Mouse (Mus musculus): ENCODE results near the gene Il34. TPM values are rescaled to one million over a fixed set of nuclear protein-coding genes. Genes with fewer than 3 reads are reported as not detected.

Gene Il34
- polyA plus RNA-seq, 1 experiment from 2014 or later = 5.8 TPM

GRCm38 (mm10) chr8:110724493-110724892 is 81.2 kb downstream of the Il34 start:
- Histone ChIP-seq H3K36me3 (peaks cover 26% of the 10 kb centered on the region), H3K27ac (replicated peaks) (peak overlapping the region; percentile 94), H3K4me2 (peak overlapping the region; percentile 81), H3K4me1 (peaks cover 65% of the 10 kb centered on the region), H3K4me3 (replicated peaks) (0 out of 2 replicates have a peak overlapping the region, but pooled peaks have one; percentile 6), H3K9ac (replicated peaks) (peak overlapping the region; percentile 20; the same call in 1 of the 2 replicates), H3K9me3 (replicated peaks) (no peaks in the 10 kb centered on the region), H3K27me3 (replicated peaks) (no peaks in the 10 kb centered on the region)
- ATAC-seq (ENCODE audit: low FRiP score) = no peak
- 77% methylated on average over 3 of the region's 3 CpGs for WGBS

- Histone ChIP-seq H3K4me3 (replicated peaks) (peak overlapping the region; percentile 80), H3K27ac (replicated peaks) (peak overlapping the region; percentile 94), H3K36me3 (peaks cover 6% of the 10 kb centered on the region), H3K4me1 (peaks cover 83% of the 10 kb centered on the region), H3K9ac (replicated peaks) (peak overlapping the region; percentile 100), H3K9me3 (replicated peaks) (no peaks in the 10 kb centered on the region), H3K27me3 (replicated peaks) (no peaks in the 10 kb centered on the region), H3K4me2 (peak overlapping the region; percentile 81)
- 31% methylated on average over 11 of the region's 11 CpGs for WGBS
- 0 out of 2 replicates have a peak, but pooled peaks have one; percentile 0 for ATAC-seq (ENCODE audit: low FRiP score)
Observed at GRCm38 (mm10) chr8:110722414-110723011, 83.2 kb downstream of the Il34 start.

- Histone ChIP-seq H3K27me3 (replicated peaks) (no peaks in the 10 kb centered on the region), H3K9ac (replicated peaks) (peak overlapping the region; percentile 100), H3K4me1 (peaks cover 83% of the 10 kb centered on the region), H3K4me3 (replicated peaks) (peak overlapping the region; percentile 80), H3K27ac (replicated peaks) (peak overlapping the region; percentile 94), H3K9me3 (replicated peaks) (no peaks in the 10 kb centered on the region), H3K36me3 (no peaks in the 10 kb centered on the region; the same call in 1 of the 2 replicates), H3K4me2 (peak overlapping the region; percentile 81)
- WGBS = 2% methylated on average over 43 of the region's 59 CpGs
- peak; percentile 54 for ATAC-seq (ENCODE audit: low FRiP score)
Observed at GRCm38 (mm10) chr8:110721606-110722413, 83.9 kb downstream of the Il34 start.

- Histone ChIP-seq H3K27me3 (replicated peaks) (no peaks in the 10 kb centered on the region), H3K4me3 (replicated peaks) (peak within 1 kb of the TSS; percentile 80), H3K9ac (replicated peaks) (peak within 1 kb of the TSS; percentile 100), H3K27ac (replicated peaks) (peak within 1 kb of the TSS; percentile 94), H3K36me3 (no peaks in the 10 kb centered on the region; the same call in 1 of the 2 replicates), H3K9me3 (replicated peaks) (no peaks in the 10 kb centered on the region), H3K4me1 (peaks cover 84% of the 10 kb centered on the region), H3K4me2 (peak within 1 kb of the TSS; percentile 81)
- ATAC-seq (ENCODE audit: low FRiP score) = peak; percentile 81
- WGBS = 5% methylated on average over 52 of the region's 75 CpGs
Observed at GRCm38 (mm10) chr8:110720685-110721598, 84.8 kb downstream of the Il34 start, which contains the start of gene Mtss1l. TSS of gene Mtss1l (plus strand) at chr8:110721476.

GRCm38 (mm10) chr8:110719898-110720653 is 85.6 kb downstream of the Il34 start:
- Histone ChIP-seq H3K9ac (replicated peaks) (peak overlapping the region; percentile 100), H3K9me3 (replicated peaks) (no peaks in the 10 kb centered on the region), H3K36me3 (no peaks in the 10 kb centered on the region; the same call in 1 of the 2 replicates), H3K4me3 (replicated peaks) (peak overlapping the region; percentile 80), H3K27me3 (replicated peaks) (no peaks in the 10 kb centered on the region), H3K27ac (replicated peaks) (peak overlapping the region; percentile 94), H3K4me1 (peaks cover 84% of the 10 kb centered on the region), H3K4me2 (peak overlapping the region; percentile 81)
- 52% methylated on average over 6 of the region's 6 CpGs for WGBS
- no peak for ATAC-seq (ENCODE audit: low FRiP score)

- 49% methylated on average over 12 of the region's 12 CpGs for whole genome bisulfite sequencing
- Histone ChIP-seq H3K4me1 (peaks cover 82% of the 10 kb centered on the region), H3K4me3 (replicated peaks) (no peak overlapping the region), H3K9ac (replicated peaks) (no peak overlapping the region), H3K9me3 (replicated peaks) (no peaks in the 10 kb centered on the region), H3K4me2 (peak overlapping the region; percentile 81; the same call in 1 of the 2 replicates), H3K36me3 (no peaks in the 10 kb centered on the region), H3K27me3 (replicated peaks) (no peaks in the 10 kb centered on the region), H3K27ac (replicated peaks) (peak overlapping the region; percentile 94)
- ATAC-seq (ENCODE audit: low FRiP score) = no peak
Observed at GRCm38 (mm10) chr8:110718969-110719670, 86.6 kb downstream of the Il34 start.

- no peak for ATAC-seq (ENCODE audit: low FRiP score)
- Histone ChIP-seq H3K4me3 (replicated peaks) (no peak overlapping the region), H3K36me3 (peaks cover 7% of the 10 kb centered on the region; the same call in 1 of the 2 replicates), H3K4me2 (no peak overlapping the region), H3K9ac (replicated peaks) (no peak overlapping the region), H3K9me3 (replicated peaks) (no peaks in the 10 kb centered on the region), H3K4me1 (peaks cover 75% of the 10 kb centered on the region), H3K27me3 (replicated peaks) (no peaks in the 10 kb centered on the region), H3K27ac (replicated peaks) (peak overlapping the region; percentile 94)
- 83% methylated on average over 8 of the region's 8 CpGs for WGBS
Observed at GRCm38 (mm10) chr8:110718209-110718968, 87.3 kb downstream of the Il34 start.

- H3K27me3 ChIP-seq (replicated peaks) = no peaks in the 10 kb centered on the region
- no peaks in the 10 kb centered on the region for H3K9me3 ChIP-seq (replicated peaks)
- peaks cover 63% of the 10 kb centered on the region for H3K4me1 ChIP-seq
- H3K36me3 ChIP-seq = peaks cover 19% of the 10 kb centered on the region
- H3K4me2 ChIP-seq = no peak overlapping the region
- no peak for ATAC-seq (ENCODE audit: low FRiP score)
- no peak overlapping the region for H3K9ac ChIP-seq (replicated peaks)
- WGBS = 62% methylated on average over 7 of the region's 7 CpGs
- 0 out of 2 replicates have a peak overlapping the region, but pooled peaks have one; percentile 69 for H3K27ac ChIP-seq (replicated peaks)
- no peak overlapping the region for H3K4me3 ChIP-seq (replicated peaks)
Observed at GRCm38 (mm10) chr8:110717131-110717530, 88.6 kb downstream of the Il34 start.

GRCm38 (mm10) chr8:110716075-110716474 is 89.6 kb downstream of the Il34 start:
- H3K9ac ChIP-seq (replicated peaks) = no peak overlapping the region
- H3K9me3 ChIP-seq (replicated peaks) = no peaks in the 10 kb centered on the region
- H3K4me2 ChIP-seq = no peak overlapping the region
- ATAC-seq (ENCODE audit: low FRiP score) = peak; percentile 37
- peaks cover 63% of the 10 kb centered on the region for H3K4me1 ChIP-seq
- H3K27ac ChIP-seq (replicated peaks) = peak overlapping the region; percentile 72
- no peak overlapping the region for H3K4me3 ChIP-seq (replicated peaks)
- no peaks in the 10 kb centered on the region for H3K27me3 ChIP-seq (replicated peaks)
- H3K36me3 ChIP-seq = peaks cover 28% of the 10 kb centered on the region
- 41% methylated on average over 4 of the region's 4 CpGs for WGBS
